Mouse (Mus musculus): ENCODE data around the gene Gdpd5. TPM values are rescaled to one million over a fixed set of nuclear protein-coding genes. Genes with fewer than 3 reads are reported as not detected.
"Not testable (repeated sequence)": the region's sequence is repeated elsewhere in the genome, so short reads cannot be mapped to it uniquely, and the experiment has no call there.

Gene Gdpd5
- total RNA-seq, 2 experiments from 2014 or later: 40.8 to 42.4 TPM

- Histone ChIP-seq H3K27ac (no peak overlapping the region), H3K4me3 (no peak overlapping the region)
- no peak for DNase-seq (ENCODE audit: extremely low spot score in 1 of 2, low spot score in 2 of 2)
- no peak for TF ChIP-seq CTCF (IDR thresholded peaks at IDR 0.05)
- intact Hi-C loops (cut with DNase I): loop anchor here (5.0 kb wide), 3 partner anchors 208 to 378 kb away; no protein-coding TSS in a partner anchor
Observed at GRCm38 (mm10) chr7:99499128-99499527, 117.9 kb downstream of the Gdpd5 start.

GRCm38 (mm10) chr7:99500201-99500600 lies 119.0 kb downstream of the Gdpd5 start:
- no peak overlapping the region for H3K27ac ChIP-seq
- peak; percentile 80 to 85 for DNase-seq (ENCODE audit: extremely low spot score in 1 of 2, low spot score in 2 of 2)
- TF ChIP-seq CTCF (IDR thresholded peaks at IDR 0.05): peak; percentile 96
- intact Hi-C loops (cut with DNase I): loop anchor here (1.0 kb wide), 2 partner anchors 56 to 90 kb away; no protein-coding TSS in a partner anchor
- no peak overlapping the region for H3K4me3 ChIP-seq

- DNase-seq (ENCODE audit: extremely low spot score in 1 of 2, low spot score in 2 of 2): no peak
- H3K27ac ChIP-seq: no peak overlapping the region
- no peak for TF ChIP-seq CTCF (IDR thresholded peaks at IDR 0.05)
- intact Hi-C loops (cut with DNase I): loop anchor here (1.0 kb wide), 2 partner anchors 56 to 90 kb away; no protein-coding TSS in a partner anchor
- no peak overlapping the region for H3K4me3 ChIP-seq
Observed at GRCm38 (mm10) chr7:99500655-99501054, 119.4 kb downstream of the Gdpd5 start.

- TF ChIP-seq CTCF (IDR thresholded peaks at IDR 0.05): no peak
- no peak overlapping the region for H3K27ac ChIP-seq
- intact Hi-C loops (cut with DNase I): no loop called here
- DNase-seq (ENCODE audit: extremely low spot score in 1 of 2, low spot score in 2 of 2): no peak
- H3K4me3 ChIP-seq: no peak overlapping the region
Observed at GRCm38 (mm10) chr7:99501148-99501547, 119.9 kb downstream of the Gdpd5 start.

GRCm38 (mm10) chr7:99504556-99504955 lies 123.3 kb downstream of the Gdpd5 start:
- TF ChIP-seq CTCF (IDR thresholded peaks at IDR 0.05): no peak
- no peak for DNase-seq (ENCODE audit: extremely low spot score in 1 of 2, low spot score in 2 of 2)
- intact Hi-C loops (cut with DNase I): no loop called here

GRCm38 (mm10) chr7:99508187-99508586 lies 127.0 kb downstream of the Gdpd5 start:
- intact Hi-C loops (cut with DNase I); H3K4me3 ChIP-seq; DNase-seq (ENCODE audit: extremely low spot score in 1 of 2, low spot score in 2 of 2); H3K27ac ChIP-seq: not testable (repeated sequence)

More at GRCm38 (mm10) chr7:99504556-99504955, 123.3 kb downstream of the Gdpd5 start:
- Histone ChIP-seq H3K27ac (no peak overlapping the region), H3K4me3 (no peak overlapping the region)

- intact Hi-C loops (cut with DNase I): loop anchor here (5.0 kb wide), 1 partner anchor 367 kb away; no protein-coding TSS in a partner anchor
- peak; percentile 50 to 61 for DNase-seq (ENCODE audit: extremely low spot score in 1 of 2, low spot score in 2 of 2)
- Histone ChIP-seq H3K4me3 (no peak overlapping the region), H3K27ac (peak overlapping the region; percentile 72)
- no peak for TF ChIP-seq CTCF (IDR thresholded peaks at IDR 0.05)
Observed at GRCm38 (mm10) chr7:99510087-99510501, 128.9 kb downstream of the Gdpd5 start.

Other genes starting within 250 kb of the Gdpd5 start
- 10 to 100 TPM; 47.6 to 68.3 TPM for gene Uvrag, start 240.3 kb upstream of the Gdpd5 start, total RNA-seq (2021)
- 10 to 100 TPM; 55.7 to 57.8 TPM for gene Dgat2, start 198.7 kb upstream of the Gdpd5 start, total RNA-seq (2021)
- gene Mogat2, start 142.8 kb upstream of the Gdpd5 start, total RNA-seq (2021): not detected
- gene Map6, start 114.0 kb upstream of the Gdpd5 start, total RNA-seq (2021): 100 to 1,000 TPM; 138 to 141 TPM
- gene Serpinh1, start 28.2 kb upstream of the Gdpd5 start, total RNA-seq (2021): 10 to 100 TPM; 22.2 TPM
- gene Klhl35, start 84.6 kb downstream of the Gdpd5 start, total RNA-seq (2021): 1 to 10 TPM; 2.3 to 2.7 TPM
- 100 to 1,000 TPM; 223 to 241 TPM for gene Rps3, start 102.3 kb downstream of the Gdpd5 start, total RNA-seq (2021)
- 100 to 1,000 TPM; 193 to 197 TPM for gene Arrb1, start 154.1 kb downstream of the Gdpd5 start, total RNA-seq (2021)
- gene Tpbgl, start 245.7 kb downstream of the Gdpd5 start, total RNA-seq (2021): 1 to 10 TPM; 3.4 to 4.5 TPM

Measured in left cerebral cortex, adult 2 months (tissue).